Mouse (Mus musculus) megakaryocyte, embryonic 14.5 days (primary cell): ENCODE data around the gene Pigf. TPM values are rescaled to one million over a fixed set of nuclear protein-coding genes. Genes with fewer than 3 reads are reported as not detected.
A peak's percentile ranks its signal among the peaks of the same experiment; 100 is the strongest.

Source experiments
- H3K27me3 ChIP-seq: replicated peaks from 2 replicates; pipeline ENCODE3; 2012; ENCODE audit warnings: inconsistent platforms
- H3K36me3 ChIP-seq: replicated peaks from 2 replicates; pipeline ENCODE3; 2012; ENCODE audit warnings: low read length, inconsistent platforms, mixed read lengths
- H3K4me1 ChIP-seq: 2 replicates; pipeline ENCODE4 v1.6.1; 2012; ENCODE audit warnings: inconsistent platforms
- H3K4me3 ChIP-seq: replicated peaks from 2 replicates; pipeline ENCODE3; 2012; ENCODE audit warnings: moderate library complexity, mild to moderate bottlenecking, inconsistent platforms
- H3K9me3 ChIP-seq: 2 replicates; pipeline ENCODE4 v1.6.1; 2012; ENCODE audit warnings: inconsistent platforms
- FLI1 ChIP-seq: IDR thresholded peaks from 2 replicates; pipeline ENCODE4 v1.6.1; 2012; ENCODE audit warnings: low read length, inconsistent platforms, mixed read lengths
- GATA1 ChIP-seq: IDR thresholded peaks from 3 replicates; pipeline ENCODE4 v1.6.1; 2012; ENCODE audit warnings: mixed read lengths, low read length, inconsistent platforms, borderline replicate concordance
- polyA plus RNA-seq: library from polyadenylated mRNA; stranded (reverse); fragments of >175 nt; gene quantifications from 2 replicates; pipeline ENCODE4 v1.2.3, GENCODE M21; 2012; ENCODE audit warnings: low replicate concordance; ENCODE audit not compliant: insufficient read depth

Pigf gene
- polyA plus RNA-seq, 1 experiment = 4.8 TPM

DNA sequence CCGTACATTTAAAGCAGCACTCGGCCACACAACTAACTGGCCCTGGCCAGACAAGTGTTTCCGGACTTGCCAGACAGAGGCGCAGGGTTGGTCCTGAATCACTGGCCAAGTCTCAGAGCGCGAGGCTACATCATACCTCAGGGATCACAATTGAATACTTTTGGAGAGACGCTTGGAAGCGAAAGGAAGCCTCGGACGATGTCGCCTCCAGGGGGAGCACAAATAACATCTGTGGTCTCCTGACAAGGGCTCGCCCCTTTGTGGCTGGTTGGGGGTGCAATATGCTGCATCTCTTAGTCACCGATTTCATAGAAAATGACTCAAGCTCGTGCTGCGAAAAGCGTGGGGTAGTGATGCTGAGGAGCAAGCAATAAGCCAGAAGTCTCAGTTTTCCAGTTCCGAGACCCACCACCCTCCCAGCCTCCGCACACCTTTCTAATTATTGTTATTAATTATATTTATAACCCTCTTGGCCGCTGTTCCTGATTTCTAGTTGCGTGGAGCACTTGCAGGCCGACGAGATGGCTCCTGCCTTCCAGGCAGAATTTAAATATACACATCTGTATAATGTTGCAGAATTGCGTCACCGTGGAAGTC, 62.8 kb downstream of the Pigf start:
- Histone ChIP-seq H3K4me3 (peak overlapping the region; percentile 93), H3K36me3 (no peaks in the 10 kb centered on the region), H3K27me3 (peaks cover 75% of the 10 kb centered on the region), H3K4me1 (peaks cover 36% of the 10 kb centered on the region), H3K9me3 (no peaks in the 10 kb centered on the region)
- TF ChIP-seq FLI1 (no peak), GATA1 (no peak)

DNA sequence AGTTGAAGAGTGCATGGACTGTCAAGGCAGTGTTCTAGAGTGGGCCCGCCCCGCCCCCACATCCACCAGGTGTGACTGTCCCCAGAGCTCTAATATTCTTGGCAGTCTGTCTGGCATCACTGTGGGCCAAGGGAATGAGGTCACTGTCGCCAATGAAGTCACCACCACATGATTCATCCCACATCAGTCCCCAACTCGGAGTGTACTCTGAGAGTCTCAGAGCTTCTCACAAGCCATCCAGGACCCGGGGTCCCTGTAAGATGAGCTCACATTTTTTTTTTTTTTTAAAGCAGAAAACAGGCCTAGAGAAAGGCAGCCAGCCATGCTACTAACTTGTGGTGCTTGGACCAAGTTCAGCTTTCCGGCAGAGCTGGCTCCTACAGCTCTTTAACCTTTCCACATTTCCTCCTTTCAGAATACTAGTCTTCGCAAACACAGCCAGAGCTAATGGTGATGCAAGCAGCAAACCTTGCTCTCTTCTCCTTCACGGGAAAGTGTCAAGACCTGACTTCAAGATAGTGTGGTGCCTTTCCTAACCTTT, 63.8 kb downstream of the Pigf start:
- Histone ChIP-seq H3K4me3 (no peak overlapping the region), H3K9me3 (no peaks in the 10 kb centered on the region), H3K4me1 (peaks cover 36% of the 10 kb centered on the region), H3K27me3 (peaks cover 71% of the 10 kb centered on the region), H3K36me3 (no peaks in the 10 kb centered on the region)
- TF ChIP-seq FLI1 = no peak
- TF ChIP-seq GATA1 = no peak

DNA sequence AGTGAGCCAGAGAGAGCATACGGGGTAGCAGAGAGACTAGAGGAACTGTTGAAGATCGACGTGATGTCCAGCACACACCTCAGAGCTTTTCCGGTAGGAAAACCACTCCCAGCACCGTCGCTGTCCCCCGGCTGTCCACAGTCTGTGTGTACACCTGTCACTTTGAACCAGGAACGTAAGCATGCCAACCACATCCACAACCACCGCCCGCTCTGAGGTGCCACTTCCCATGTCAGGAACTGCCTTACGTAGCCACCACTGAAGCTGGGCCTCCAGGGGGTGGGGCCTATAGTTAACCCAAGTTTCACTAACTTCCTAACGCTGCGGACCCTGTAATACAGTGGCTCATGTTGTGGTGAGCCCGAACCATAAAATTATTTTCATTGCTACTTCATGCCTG, 67.2 kb downstream of the Pigf start:
- Histone ChIP-seq H3K9me3 (peaks cover 20% of the 10 kb centered on the region), H3K4me3 (peak overlapping the region; percentile 80), H3K27me3 (peaks cover 45% of the 10 kb centered on the region), H3K4me1 (peaks cover 19% of the 10 kb centered on the region), H3K36me3 (no peaks in the 10 kb centered on the region)
- TF ChIP-seq GATA1 = no peak
- no peak for TF ChIP-seq FLI1

DNA sequence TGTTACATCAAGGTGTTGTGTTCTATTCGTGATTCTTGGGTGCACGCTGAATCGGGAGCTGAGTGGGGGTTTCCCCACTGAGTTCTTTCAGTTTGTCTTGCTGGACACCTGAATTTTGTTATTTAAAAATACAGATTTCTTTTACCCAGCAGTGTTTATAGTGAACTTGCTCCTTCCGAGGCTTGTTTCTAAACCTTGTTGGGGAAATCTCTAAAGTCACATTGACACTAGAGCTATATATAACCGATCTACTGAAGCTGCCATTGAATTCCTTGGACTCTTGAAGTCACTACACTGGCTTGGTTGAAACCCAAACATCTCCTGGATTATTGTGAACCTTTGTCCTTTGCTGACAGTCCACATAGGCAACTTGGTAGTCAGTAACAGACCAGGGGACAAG, 68.0 kb downstream of the Pigf start:
- Histone ChIP-seq H3K4me1 (peaks cover 15% of the 10 kb centered on the region), H3K4me3 (no peak overlapping the region), H3K27me3 (peaks cover 38% of the 10 kb centered on the region), H3K9me3 (peaks cover 24% of the 10 kb centered on the region), H3K36me3 (no peaks in the 10 kb centered on the region)
- no peak for TF ChIP-seq FLI1
- TF ChIP-seq GATA1 = no peak

GRCm38 (mm10) chr17:86948801-86949200, 76.4 kb downstream of the Pigf start:
- no peaks in the 10 kb centered on the region for H3K4me1 ChIP-seq
- H3K27me3 ChIP-seq = peaks cover 38% of the 10 kb centered on the region
- no peaks in the 10 kb centered on the region for H3K36me3 ChIP-seq
- no peak overlapping the region for H3K4me3 ChIP-seq
- H3K9me3 ChIP-seq = peaks cover 12% of the 10 kb centered on the region
- TF ChIP-seq GATA1 (no peak), FLI1 (no peak)

DNA sequence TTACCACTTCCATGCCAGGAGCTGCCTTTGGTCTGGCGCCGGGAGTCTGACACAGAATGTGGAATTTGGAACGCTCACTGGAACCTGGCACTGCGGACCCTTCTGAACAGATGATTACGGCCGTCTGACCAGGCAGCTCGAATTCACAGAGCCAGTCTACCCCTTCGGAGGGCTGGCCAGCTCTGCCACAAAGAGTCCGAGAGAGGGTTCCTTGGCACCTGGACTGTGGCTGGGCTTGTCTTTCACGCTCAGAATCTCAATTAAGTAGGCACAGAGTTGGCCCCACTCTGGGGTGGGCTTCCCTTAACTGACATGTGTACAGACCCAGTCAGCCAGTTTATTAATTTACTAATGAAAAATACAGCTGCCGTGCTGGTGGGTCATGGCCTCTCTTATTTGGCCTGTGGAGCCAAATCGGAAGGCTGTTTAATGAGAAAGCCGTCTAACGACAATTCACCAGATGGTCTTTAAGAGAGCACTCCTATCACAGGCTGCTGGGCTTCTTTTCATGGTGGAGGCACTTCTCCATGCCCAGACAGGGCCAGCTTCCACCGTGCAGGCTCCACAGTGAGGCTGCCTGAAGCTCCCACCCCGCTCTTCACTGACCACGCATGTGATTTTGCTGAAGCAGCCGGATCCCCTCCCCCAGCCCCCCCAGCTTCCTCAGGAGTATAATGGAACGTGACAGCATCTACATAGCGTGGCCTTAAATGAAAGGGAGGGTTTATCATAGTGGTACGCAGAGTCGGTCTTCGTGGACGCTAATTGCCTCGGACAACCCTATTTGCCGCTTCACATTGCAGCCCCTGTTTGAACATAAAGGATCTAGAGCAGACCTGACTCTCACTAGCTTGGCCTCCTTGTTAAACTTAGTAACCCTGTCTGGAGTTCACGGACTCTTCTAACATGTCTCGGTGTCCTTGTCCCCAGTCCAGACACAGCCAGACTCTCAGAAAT, 77.1 kb downstream of the Pigf start, which contains the start of gene Atp6v1e2:
Gene Atp6v1e2, minus strand, starts transcription at position 58 of the 957 bp plus-strand sequence.
- Histone ChIP-seq H3K4me3 (no peak within 1 kb of the TSS), H3K27me3 (peaks cover 43% of the 10 kb centered on the region), H3K9me3 (peaks cover 5% of the 10 kb centered on the region; the same call in 1 of the 2 replicates), H3K36me3 (no peaks in the 10 kb centered on the region), H3K4me1 (no peaks in the 10 kb centered on the region)
- TF ChIP-seq FLI1 (no peak), GATA1 (no peak)

Other genes with a start within 250 kb of the Pigf start
- gene Tmem247, start 108.1 kb downstream of the Pigf start, polyA plus RNA-seq = not detected in 2 replicates
- gene Atp6v1e2, start 77.5 kb downstream of the Pigf start, polyA plus RNA-seq = not detected in 2 replicates
- gene Rhoq, start 62.3 kb downstream of the Pigf start, polyA plus RNA-seq = 0.77 TPM in 1 of 2 replicates, not detected in the other
- gene Cript, start 144 bp upstream of the Pigf start, polyA plus RNA-seq = 3.5 TPM in 1 of 2 replicates, not detected in the other
- gene Socs5, start 82.3 kb upstream of the Pigf start, polyA plus RNA-seq = 5.0 and 6.6 TPM in 2 replicates
- 8.0 and 12.5 TPM in 2 replicates for gene Mcfd2, start 240.5 kb upstream of the Pigf start, polyA plus RNA-seq